Mouse (Mus musculus) megakaryocyte progenitor cell, adult 5-6 weeks (primary cell): Measurements from ENCODE around the gene Slc31a1. TPM values are rescaled to one million over a fixed set of nuclear protein-coding genes. Genes with fewer than 3 reads are reported as not detected.
A peak's percentile ranks its signal among the peaks of the same experiment; 100 is the strongest.

ENCODE experiments used
- ATAC-seq: replicated peaks from 2 replicates; pipeline ENCODE4 v1.8.0; 2016; ENCODE audit warnings: mild to moderate bottlenecking, moderate TSS enrichment, inconsistent platforms; ENCODE audit not compliant: poor library complexity
- total RNA-seq, 2 experiments: library from RNA; stranded (forward) in 1 of 2; stranded (reverse) in 1 of 2; fragments of 157-497, 149-512 nt in 1 of 2; fragments of 200-1000 nt in 1 of 2; gene quantifications; 2 replicates each; pipeline versions ENCODE4 v1.2.3 to v1.2.4; 2015 to 2017

Gene Slc31a1
- total RNA-seq (2015): 19.3 and 22.3 TPM in 2 replicates
- total RNA-seq (2017): 18.4 and 18.9 TPM in 2 replicates

DNA sequence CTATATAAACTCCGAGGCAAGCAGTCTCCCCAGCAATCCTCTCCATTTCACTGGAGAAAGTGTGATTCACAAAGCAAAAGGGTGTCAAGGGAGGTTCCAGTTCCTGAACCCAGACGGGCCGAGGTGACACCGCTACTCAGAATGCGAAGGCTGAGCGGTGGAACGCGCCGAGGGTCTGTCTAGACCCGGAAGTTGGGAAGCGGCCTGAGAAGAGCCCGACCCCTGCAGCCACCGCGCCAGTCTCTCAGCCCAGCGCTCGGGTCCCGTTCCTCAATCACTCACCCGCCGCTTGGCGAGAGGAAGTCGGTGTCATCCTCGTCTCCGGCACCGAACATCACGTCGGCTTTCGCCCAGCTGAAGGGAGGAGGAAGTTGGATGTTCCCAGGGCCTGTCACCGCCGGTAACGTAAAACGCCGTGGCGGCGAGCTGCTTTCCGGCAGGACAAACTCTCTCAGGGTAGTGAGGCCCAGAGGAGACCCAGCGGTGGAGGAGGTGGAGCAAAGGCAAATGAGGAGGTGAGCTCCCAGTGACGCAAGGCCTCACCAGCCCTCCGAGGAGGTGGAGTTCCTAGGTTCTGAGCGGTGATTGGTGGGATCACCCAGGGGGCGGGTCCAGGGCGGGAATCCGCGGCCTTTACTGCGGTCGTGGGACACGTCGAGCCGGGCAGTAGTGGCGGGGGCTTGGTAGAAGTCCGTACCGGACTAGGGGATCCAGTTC lies at the start of gene Slc31a1, which contains the start of gene Fkbp15:
Slc31a1 (plus strand) TSS at position 640 of the 717 bp plus-strand sequence.
Fkbp15 (minus strand) TSS at position 461 of the 717 bp plus-strand sequence.
- ATAC-seq: peak; percentile 91

DNA sequence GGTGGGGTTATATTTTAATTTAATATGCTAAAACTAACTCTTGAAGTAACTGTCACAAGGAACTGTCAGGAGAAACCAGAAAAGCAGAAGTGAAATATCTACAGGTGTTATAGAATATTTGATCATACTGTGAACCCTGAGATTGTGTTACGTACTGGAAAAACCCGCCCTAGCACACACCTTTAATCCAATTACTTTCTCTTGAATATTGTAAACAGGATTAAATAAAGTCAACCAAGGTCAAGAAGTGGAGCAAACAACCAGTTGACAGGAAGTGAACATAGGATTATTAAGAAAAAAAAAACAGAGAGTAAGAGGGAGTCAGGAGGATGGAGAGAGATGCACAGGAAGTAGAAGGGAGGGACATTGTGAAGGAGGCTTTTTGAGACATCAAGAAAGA lies 47.7 kb upstream of the Slc31a1 start:
- no peak for ATAC-seq

DNA sequence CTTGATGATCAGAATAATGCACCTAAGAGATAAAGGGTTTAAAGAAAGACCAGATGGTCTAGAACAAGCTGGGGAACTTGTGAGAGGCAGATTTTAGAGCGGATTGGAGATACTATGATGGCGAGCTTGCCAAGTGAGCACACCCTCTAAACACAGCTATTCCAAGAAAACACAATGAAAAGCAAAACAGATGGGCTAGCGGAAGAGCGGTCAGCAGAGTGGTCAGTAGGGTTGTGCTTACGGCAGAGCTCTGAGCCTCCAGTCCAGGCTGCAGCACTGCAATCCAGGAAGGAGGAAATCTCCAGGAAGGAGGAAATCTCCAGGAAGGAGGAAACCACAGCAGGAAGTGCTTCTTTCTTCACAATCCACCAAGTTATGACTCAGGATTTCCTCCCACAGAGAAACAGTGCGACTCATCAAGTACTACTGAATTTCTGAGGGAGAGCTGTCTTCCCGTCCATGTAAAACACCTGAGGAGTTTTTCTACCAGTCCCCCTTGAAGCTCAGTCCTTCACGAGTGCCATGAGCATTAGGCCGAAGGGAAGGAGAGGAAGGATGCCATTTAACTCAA lies 46.8 kb upstream of the Slc31a1 start:
- peak; percentile 54 for ATAC-seq

DNA sequence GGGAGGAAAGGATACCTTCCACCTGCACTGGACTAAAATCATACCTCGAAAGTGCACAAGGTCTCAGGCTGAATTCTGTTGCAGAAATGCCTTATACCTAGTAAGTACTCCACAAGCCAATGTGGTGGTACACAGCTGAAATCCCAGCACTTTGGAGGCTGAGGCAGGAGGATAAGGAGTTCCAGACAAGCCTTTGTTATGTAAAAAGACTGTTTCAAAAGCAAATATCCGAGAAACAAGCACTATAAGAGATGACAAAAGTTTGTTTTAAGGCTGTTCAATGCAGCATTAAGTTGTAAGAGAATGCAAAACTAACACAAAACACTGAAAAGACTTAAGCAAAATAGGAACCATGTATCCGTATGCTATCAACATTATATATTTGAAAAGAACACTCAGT lies 46.0 kb upstream of the Slc31a1 start:
- ATAC-seq: no peak

DNA sequence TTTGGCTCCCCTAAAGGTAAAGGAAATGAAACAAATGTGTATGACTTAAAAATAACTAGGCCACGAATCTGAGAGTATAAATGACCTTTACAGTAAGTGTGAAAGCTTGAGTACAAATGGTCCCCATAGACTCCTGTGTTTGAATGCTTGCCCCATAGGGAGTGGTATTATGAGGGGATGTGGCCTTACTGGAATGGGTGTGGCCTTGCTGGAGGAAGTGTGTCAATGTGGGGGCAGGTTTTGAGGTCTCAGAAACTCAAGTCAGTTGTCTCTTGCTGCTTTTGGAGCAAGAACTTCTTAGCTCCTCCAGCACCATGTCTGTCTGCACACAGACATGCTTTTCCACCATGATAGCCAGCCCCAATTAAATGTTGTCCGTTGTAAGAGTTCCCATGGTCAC lies 44.1 kb upstream of the Slc31a1 start:
- ATAC-seq: peak; percentile 89

DNA sequence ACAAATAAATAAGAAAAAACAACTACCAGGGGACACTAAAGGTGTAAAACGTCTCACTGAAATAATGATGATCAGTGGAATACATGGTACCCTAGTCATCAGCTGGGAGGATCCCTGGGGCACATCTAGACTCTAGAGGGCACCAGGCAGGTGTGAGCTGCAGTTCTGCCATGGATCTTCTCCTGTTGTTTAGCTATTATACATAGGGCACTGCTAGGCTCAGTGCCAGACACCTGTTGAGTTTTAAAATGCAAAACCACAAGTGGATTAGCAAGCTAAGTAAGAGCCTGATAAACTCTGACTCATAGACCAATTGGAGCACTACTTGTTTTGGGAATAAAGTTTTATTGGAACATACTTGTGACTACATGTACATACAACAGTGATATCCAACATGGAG lies 42.2 kb upstream of the Slc31a1 start:
- no peak for ATAC-seq

DNA sequence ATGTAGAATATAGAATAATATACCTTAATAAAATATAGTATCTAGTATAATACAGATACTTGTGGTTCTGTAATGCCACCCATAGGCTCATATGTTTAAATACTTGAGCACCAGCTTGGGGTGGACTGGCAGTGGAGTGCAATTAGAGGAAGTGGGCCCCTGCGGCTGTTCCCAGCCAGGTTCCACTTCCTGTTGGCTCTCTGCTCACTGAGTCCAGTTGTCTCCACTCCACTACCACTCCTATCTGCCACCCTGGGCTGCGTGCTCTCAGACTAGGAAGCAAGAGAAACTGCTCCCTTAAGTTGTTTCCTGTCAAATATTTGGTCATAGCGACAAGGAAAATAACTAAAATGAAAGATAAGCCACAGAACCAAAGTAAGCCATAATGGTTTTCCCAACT lies 37.8 kb upstream of the Slc31a1 start:
- peak; percentile 99 for ATAC-seq

DNA sequence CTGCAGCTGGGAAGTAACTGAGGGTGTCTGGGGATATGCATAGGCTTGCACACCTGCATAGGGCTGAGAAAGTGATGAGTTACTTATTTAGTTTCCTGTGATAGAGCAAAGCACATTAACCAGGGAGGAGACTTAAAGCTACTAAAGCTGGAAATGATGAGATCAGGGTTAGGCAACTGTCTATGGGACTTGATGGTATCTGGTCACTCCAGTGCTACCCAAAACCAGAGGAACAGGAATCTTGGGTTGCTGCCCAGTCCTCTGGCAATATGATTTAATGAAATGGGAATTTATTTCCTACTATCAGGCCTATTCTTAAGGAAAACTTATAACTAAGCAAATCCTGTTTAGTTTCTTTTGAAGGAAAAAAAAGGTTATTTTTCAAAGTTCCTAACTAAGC lies 34.4 kb upstream of the Slc31a1 start:
- ATAC-seq: no peak

DNA sequence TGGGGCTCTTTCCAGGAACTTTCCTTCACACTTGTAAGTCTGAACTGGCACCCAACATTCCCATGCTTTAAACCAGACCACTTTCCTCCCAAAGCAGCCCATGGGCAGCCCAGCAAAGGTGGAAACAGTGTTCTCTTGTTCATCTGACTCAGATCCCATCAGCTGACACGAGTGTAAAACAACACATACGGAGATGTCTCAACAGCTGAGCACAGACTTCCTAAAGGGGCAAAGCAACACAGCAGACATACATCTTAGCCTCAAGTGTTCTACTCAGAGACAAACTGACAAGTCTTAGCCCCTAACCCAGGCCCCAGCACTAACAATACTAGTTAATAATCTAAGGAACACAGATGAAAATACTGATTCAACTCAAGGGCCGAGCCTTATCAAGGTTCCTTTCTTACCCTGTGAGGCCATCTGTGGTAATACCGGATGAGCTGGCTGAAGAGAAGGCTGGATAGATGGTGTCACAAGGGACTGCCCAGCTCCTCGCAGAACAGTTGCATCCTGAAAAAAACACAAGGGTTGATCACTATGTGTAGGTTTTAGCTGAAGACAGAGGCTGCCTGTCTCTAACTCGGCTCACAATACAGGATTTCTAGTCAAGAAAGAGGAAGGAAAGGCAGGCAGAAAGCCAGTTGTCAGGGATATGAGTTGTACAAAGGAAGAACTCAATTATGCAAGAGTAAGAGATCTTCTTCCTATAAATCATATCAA lies 31.4 kb upstream of the Slc31a1 start:
- ATAC-seq: peak; percentile 82

DNA sequence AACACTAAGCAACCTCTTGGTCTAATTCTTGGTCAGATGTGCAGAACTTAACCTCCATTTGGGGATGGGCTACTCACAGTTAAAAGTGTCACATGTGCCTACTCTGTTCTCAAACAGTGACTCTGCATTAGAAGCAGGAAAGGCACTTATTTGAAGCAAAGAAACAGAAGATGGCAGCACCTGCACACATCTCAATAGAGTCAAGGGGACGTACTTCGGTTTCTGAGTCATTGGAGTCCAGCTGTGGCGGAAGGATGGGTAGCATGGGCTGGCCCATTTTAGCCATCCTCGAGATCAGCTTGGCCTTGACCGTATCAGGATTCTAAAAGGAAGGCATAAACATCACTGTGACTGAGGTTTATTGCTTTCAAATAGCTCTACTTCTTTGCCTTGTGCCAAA lies 28.6 kb upstream of the Slc31a1 start:
- 0 out of 2 replicates have a peak, but pooled peaks have one; percentile 19 for ATAC-seq

DNA sequence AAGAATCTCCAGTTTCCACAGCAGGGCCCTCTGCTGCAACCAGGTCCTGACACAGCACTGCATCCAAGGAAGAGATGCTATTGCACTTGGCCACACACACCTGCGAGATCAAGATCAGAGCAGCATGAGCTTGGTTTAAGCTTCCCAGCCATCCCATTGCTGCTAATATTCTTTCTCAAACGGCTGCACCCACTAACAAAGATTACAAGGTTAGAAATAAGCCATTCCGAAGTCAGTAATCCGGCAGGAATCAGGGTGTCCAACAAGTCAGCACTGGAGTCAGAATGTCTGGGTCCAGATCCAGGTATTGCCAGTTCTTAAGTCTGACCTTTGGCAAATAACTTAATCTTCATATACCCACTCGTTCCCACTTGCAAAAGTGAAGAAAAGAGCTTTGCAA lies 22.0 kb upstream of the Slc31a1 start:
- ATAC-seq: no peak

DNA sequence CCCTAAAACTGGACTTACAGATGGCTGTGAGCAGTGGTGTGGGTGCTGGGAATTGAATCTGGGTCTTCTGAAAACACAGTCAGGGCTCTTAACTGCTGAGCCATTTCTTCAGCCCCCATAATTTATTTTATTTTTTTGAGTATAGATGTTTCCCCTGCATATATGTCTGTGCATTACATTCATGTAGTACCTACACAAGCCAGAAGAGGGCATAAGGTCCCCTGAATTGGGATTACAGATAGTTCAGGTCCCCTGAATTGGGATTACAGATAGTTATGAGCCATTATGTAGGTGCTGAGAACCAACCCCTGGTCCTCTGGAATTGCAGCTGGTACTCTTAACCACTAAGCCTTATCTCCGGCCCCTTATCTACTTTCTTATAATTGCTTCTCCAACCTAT lies 16.5 kb upstream of the Slc31a1 start:
- ATAC-seq: peak; percentile 73

DNA sequence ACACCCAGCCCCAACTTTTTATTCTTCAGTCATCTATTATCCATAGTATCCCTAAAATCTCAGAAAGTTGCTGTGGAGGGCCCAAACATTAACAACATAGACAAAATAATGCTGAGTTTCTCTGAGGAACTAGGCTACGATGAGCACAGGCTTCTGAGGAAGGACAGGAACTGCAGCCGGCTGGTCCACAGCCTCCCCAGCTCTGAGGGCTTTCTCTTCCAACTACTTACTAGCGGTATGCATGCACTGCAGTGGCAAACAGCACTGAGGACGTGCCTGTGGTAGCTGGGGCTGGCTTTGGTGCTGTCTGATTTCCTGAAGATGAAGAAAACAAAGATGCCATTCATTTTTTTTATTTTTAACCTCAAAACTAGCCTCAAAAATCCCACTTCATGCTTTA lies 14.7 kb upstream of the Slc31a1 start:
- ATAC-seq: no peak

DNA sequence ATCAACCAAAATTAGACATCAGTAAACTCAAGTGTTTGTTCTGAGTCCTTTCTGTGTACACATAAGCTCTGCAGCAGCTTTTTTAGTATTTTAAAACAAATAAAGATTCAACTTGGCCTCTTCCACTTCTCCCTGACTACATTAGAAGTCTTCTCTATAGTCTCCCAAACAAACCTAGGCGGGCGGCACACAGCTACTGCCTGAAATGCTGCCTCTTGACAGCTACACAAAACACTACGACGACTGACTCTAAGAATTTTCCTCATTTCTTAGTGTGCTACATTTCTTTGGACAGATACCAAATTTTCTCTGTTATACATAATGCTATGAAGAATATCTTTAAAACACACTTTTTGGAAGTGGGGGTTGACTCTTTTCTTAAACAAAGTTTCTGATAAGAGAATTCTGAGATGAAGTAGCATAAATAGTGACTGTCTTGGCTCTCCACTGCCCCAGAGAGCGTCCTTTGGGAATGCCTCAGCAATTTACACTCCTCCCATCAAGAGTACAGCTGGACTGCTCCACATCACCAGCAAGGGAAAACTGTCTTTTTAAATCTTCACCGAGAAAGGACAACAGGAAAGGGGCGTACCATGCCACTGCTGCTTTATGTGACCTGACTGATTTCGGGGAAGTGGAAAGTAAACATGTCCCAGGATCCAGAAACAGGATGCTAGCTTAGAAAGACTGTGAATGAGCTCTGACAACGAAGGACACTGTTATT lies 12.8 kb upstream of the Slc31a1 start:
- no peak for ATAC-seq

DNA sequence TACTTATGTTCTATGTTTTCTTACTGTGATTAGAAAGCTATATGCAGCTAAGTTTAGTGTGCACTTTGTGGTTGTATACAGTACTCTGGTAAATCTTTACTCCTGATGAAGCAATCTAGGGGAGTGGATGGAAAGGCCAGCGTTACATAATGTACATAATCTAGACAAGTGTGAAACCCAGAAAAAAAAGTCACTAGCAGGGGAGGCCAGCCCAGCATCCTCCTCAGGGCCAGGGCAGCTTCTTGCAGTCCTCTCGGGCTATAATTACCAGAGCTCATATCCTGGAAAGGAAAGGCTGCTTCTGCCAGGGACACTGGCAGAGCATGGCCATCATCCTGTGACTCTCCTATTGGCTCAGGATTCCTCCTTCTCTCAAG lies 12.2 kb upstream of the Slc31a1 start:
- no peak; the same call in 1 of the 2 replicates for ATAC-seq

DNA sequence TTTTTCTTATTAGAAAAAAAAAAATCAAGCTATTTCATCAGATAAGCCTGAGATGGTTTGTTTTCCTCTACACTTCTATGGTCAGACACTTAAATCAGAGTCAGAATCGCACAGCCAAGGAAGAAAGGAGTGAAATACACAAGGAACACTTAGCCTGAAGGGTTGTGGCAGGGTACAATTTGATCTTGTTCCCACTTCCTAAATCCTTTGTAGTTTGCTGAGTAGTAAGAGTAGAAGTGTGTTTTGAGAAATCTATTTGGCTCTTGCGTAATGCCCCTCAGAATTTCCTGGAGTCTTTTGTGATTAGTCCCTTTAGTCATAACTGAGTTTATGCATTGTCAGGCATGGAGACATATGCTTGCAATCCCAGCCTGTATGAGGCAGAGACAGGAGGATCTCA lies 11.2 kb upstream of the Slc31a1 start:
- ATAC-seq: peak; percentile 76

DNA sequence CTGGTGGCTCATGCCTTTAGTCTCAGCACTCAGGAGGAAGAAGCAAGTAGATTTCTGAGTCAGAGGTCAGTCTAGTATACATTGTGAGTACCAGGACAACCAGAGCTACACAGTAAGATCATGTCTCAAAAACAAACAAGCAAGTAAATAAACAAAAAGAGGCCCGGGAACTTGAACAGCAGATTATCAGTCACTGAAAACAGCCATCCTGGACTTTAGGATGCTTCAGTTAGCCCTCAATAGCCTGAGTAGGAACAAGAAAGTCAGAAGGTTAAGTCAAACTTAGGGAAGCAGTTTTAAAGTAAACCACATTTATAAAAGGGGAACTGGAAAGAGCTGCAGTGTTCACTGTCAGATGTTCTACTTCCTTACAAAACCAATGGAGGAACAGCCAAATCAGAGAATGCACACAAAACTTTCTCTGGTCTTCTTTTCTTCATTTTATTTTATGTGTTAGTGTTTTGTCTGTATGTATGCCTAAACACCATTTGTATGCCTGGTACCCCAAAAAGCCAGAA lies 2.8 kb upstream of the Slc31a1 start:
- ATAC-seq: 0 out of 2 replicates have a peak, but pooled peaks have one; percentile 18

DNA sequence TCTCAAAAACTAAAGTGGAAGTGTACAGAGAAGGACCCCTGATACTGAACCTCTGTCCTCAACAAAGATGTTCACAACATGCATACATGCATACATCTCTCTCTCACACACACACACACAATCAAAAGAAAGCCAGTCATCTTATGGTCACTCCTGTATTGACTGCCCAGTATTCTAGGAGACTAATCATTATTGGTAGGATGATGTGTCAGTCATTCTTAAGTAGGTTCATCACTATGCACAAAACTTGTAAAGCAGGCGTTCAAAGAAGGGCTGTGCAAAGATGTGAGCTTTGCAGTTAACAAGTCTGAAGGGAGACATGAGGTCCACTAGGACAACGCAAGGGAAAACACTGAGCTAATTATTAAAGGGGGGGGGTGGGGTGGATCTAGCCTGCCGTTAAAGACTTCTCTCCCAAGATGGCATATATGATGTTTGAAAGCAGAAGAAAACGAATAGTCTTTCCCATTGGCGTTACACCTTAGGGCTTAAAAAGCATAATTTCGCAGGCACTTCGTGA lies 1.2 kb upstream of the Slc31a1 start:
- ATAC-seq: no peak

DNA sequence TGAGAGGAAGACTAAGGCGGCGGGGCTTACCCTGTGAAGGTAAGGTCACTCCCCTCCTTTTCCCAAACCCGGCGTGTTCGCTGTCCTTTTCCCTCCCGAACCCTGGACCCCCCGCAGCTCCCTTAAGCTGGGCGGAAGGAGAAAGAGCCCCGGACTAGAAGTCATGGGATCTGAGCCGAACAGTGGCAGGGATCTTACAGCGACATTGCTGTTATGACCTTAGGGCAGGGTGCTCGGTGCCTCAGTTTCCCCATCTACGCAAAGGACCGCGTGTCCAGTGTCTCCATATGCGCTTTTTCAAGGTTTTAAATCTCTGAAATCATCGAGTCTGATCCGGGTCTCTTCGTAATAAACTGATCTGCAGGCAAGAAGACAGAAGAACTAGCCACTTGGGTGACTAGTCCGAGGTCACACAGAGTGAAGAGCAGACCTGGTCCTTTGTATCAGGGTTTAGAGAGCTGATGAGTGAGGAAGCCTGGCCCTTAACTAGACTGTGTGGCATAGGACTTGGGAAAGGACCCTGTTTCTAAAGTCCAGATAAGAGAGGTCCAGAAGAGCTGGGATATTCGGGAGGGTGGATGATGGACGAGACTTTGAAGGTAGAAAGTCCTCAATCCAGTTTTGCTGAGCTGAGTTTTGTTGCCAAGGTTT lies 403 bp downstream of the Slc31a1 start:
- no peak; the same call in 1 of the 2 replicates for ATAC-seq

DNA sequence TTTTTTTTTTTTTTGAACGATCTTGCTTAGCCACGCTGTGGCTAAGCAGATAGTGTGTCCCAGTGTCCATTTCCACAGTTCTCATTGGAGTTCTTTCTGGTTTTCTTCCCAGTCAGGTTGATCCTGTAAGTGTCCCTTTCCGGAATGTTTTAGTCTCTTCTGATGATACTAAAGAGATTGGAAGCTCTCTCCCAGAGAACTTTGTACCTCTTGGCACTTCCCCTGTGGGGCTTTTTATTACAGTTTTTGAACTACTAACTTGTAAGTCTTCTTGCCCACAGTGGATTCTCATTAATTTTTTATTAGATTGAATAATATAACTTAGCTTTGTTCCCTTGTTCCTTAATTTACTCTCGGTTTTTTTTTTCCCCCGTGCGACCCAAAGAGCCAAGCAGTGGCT lies 1.0 kb downstream of the Slc31a1 start:
- ATAC-seq: no peak
